Mouse (Mus musculus) midbrain, embryonic 10.5 days (tissue): ENCODE measurements around the gene Slc25a12. TPM values are rescaled to one million over a fixed set of nuclear protein-coding genes. Genes with fewer than 3 reads are reported as not detected.

Experiments used
- DNase-seq: peaks from one replicate; pipeline ENCODE4 v3.0.0-alpha.2; 2017; ENCODE audit warnings: low spot score
- H3K27ac ChIP-seq: fragments of 300-500 bp; sonication (generic); replicated peaks from 2 replicates; pipeline ENCODE4 v1.5.1; 2016; ENCODE audit warnings: mild to moderate bottlenecking
- H3K27me3 ChIP-seq: fragments of 300-500 bp; sonication (generic); 2 replicates; pipeline ENCODE4 v1.6.1; 2016; ENCODE audit warnings: low read depth, mild to moderate bottlenecking; ENCODE audit not compliant: poor library complexity, severe bottlenecking
- H3K36me3 ChIP-seq: fragments of 300-500 bp; sonication (generic); 2 replicates; pipeline ENCODE4 v1.6.1; 2016; ENCODE audit warnings: mild to moderate bottlenecking, moderate library complexity
- H3K4me1 ChIP-seq: fragments of 300-500 bp; sonication (generic); 2 replicates; pipeline ENCODE4 v1.6.1; 2016
- H3K4me3 ChIP-seq: fragments of 300-500 bp; sonication (generic); 2 replicates; pipeline ENCODE4 v1.5.1; 2016; ENCODE audit warnings: mild to moderate bottlenecking, moderate library complexity
- H3K9me3 ChIP-seq: fragments of 300-500 bp; sonication (generic); replicated peaks from 2 replicates; pipeline ENCODE4 v1.6.1; 2016; ENCODE audit warnings: mild to moderate bottlenecking
- WGBS: fragments of 180-500 bp; shearing (Covaris S2); methylation state at CpG from one replicate; pipeline ENCODE4 v1.1.7; 2016; 5-methylcytosine and 5-hydroxymethylcytosine counted together
- polyA plus RNA-seq: library from polyadenylated mRNA; unstranded; fragments of >200 nt; fragmentation: Nextera tagmentation; extraction: Ambion mirVana; gene quantifications from 2 replicates; pipeline ENCODE4 v1.2.1, GENCODE M21; 2016

Slc25a12 gene
- polyA plus RNA-seq, 1 experiment from 2014 or later, result 30.0 TPM

DNA sequence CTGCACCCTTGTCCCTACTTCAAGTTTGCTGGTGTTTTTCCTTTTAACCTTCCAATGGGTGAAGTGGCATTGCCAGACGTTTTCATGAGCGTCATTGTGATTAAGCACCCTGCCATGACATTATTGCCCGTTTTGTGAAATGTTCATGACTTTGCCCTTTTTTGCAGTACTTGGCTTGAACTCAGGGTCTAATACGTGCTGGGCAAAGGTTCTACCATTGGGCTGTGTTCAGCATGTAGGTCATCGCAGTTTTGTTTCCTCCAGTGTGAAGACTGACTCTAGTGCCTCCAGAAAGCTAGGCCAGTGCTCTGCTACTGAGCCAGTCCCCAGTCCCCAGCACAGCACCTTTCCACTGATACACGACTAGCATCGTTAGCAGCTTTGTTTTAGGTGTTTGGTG, 111.0 kb downstream of the Slc25a12 start:
- 93% methylated on average over 7 of the region's 7 CpGs for WGBS
- H3K27ac ChIP-seq, result no peak overlapping the region
- DNase-seq, result no peak
- no peaks in the 10 kb centered on the region for H3K27me3 ChIP-seq
- no peaks in the 10 kb centered on the region for H3K4me1 ChIP-seq
- H3K36me3 ChIP-seq, result peaks cover 92% of the 10 kb centered on the region
- no peaks in the 10 kb centered on the region for H3K9me3 ChIP-seq
- H3K4me3 ChIP-seq, result no peak overlapping the region

DNA sequence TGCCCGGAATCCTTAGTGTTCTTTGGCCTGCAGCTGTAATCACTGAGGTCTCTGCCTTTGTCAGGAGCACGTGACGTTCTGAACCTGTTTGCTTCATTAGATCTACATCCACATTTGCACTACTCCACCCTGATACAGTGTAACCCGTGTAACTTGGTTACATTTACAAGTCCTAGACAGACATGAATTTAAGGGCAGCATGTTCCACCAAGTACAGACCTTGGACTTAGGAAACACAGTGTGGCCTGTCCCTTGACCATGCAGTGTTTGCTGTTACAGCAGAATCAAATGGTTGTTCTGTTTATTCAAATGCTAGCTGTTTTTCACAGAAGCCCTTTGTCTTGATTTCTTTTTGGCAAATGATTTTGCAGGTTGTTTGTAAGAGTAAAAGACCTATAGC, 112.7 kb downstream of the Slc25a12 start:
- H3K27ac ChIP-seq, result no peak overlapping the region
- no peaks in the 10 kb centered on the region for H3K27me3 ChIP-seq
- peaks cover 93% of the 10 kb centered on the region for H3K36me3 ChIP-seq
- DNase-seq, result no peak
- H3K4me3 ChIP-seq, result no peak overlapping the region
- 86% methylated on average over 4 of the region's 4 CpGs for WGBS
- H3K4me1 ChIP-seq, result no peaks in the 10 kb centered on the region
- H3K9me3 ChIP-seq, result no peaks in the 10 kb centered on the region

DNA sequence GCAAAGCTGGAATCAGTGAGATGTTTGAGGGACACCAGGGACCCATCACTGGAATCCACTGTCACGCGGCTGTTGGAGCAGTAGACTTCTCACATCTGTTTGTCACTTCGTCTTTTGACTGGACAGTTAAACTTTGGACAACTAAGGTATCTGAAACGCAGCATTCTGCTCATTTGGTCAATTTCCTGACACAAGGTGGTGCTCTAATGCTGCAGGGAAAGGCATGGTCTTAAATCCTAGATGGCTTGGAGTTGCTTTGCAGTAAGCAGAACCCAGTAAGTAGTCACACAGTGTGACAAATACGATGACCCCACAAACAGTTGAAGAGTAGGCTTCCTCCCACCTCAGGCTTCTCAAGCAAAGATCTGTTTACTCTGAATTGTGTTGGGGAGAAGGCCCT, 116.7 kb downstream of the Slc25a12 start:
- no peaks in the 10 kb centered on the region for H3K9me3 ChIP-seq
- H3K4me1 ChIP-seq, result no peaks in the 10 kb centered on the region
- peaks cover 88% of the 10 kb centered on the region for H3K36me3 ChIP-seq
- H3K27me3 ChIP-seq, result no peaks in the 10 kb centered on the region
- H3K4me3 ChIP-seq, result no peak overlapping the region
- H3K27ac ChIP-seq, result no peak overlapping the region
- no peak for DNase-seq
- 80% methylated on average over 5 of the region's 5 CpGs for WGBS

DNA sequence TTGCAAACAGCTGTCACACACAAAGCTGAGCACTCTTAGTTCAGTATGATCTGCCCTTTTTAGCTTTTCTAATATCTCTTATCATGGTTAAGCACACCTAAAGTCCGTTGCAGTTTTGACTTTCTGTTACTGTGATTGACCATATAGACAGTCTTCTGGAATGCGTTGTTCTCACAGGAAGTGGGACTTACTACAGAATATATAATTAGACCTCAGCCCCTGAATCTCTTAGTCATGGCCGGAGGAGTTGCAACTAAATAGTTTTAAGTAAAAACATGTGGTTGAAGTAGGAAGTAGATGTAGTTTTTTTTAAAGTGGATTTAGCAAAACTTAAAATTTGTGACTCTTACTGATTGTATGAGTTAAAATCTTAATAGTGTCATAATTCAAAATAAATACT, 119.5 kb downstream of the Slc25a12 start:
- H3K9me3 ChIP-seq, result no peaks in the 10 kb centered on the region
- H3K4me1 ChIP-seq, result no peaks in the 10 kb centered on the region
- H3K27ac ChIP-seq, result no peak overlapping the region
- no peaks in the 10 kb centered on the region for H3K27me3 ChIP-seq
- peaks cover 80% of the 10 kb centered on the region for H3K36me3 ChIP-seq
- 89% methylated on average over 3 of the region's 3 CpGs for WGBS
- no peak for DNase-seq
- no peak overlapping the region for H3K4me3 ChIP-seq

DNA sequence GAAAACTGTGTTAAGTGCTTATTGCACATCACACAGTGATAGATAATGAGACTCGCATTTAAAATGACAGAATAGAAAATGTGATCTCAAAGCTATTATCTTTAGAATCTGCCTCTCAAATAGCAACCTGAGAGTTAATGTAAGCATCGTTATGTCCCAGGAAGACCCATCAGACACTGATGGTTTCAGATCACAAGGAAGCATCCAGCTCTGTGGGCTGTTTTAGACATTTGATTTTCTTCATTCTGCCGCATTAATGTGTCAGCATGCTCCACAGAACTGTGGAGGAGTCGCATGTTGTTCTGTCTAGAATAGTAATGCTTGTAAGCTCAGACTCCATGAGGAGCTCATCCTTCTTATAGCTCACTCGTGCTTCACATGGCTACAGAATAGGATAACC, 121.5 kb downstream of the Slc25a12 start:
- DNase-seq, result no peak
- no peak overlapping the region for H3K4me3 ChIP-seq
- H3K9me3 ChIP-seq, result no peaks in the 10 kb centered on the region
- peaks cover 74% of the 10 kb centered on the region for H3K36me3 ChIP-seq
- H3K27me3 ChIP-seq, result no peaks in the 10 kb centered on the region
- WGBS, result 96% methylated on average over 5 of the region's 5 CpGs
- no peak overlapping the region for H3K27ac ChIP-seq
- no peaks in the 10 kb centered on the region for H3K4me1 ChIP-seq

DNA sequence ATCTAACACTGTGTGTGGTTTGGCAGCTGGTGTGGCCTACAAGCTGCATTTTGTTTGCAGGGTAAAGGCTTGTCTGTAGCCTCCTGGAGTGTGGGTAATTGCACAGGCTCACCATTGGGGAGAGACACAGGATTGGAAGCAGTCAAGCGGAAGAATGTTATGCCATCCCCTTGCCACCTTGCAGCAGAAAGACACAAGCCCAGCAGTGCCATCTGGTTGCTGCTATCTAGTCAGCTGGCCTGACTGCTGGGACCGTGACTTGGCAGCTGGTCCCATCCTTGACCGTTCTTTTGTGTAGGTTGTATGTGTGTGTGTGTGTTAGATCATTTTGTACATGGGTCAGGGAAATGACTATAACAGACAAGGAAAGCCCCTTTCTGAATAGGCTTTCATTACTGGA, 122.1 kb downstream of the Slc25a12 start:
- Histone ChIP-seq H3K27ac (no peak overlapping the region), H3K4me3 (no peak overlapping the region), H3K9me3 (no peaks in the 10 kb centered on the region), H3K27me3 (no peaks in the 10 kb centered on the region), H3K36me3 (peaks cover 73% of the 10 kb centered on the region), H3K4me1 (no peaks in the 10 kb centered on the region)
- no peak for DNase-seq
- 78% methylated on average over 3 of the region's 3 CpGs for WGBS

DNA sequence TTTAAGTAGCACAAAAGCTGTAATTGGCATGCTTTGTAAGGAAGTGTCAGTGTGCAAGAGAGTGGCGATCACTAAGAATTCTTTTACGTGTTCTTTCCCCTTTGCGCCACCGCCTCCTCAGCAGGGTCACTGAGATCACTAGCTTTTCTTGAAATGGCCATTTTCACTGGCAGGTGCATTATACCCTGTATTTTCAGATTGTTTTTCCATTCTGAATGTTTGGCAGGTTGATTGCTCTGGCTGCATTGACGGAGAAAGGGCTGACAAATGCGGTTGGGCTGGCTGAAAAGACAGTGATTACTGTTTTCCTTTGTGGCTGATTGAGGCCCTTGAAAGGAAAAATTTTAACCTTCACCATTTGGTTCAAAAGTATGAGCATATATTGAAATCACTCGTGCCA, 122.7 kb downstream of the Slc25a12 start:
- H3K27ac ChIP-seq, result no peak overlapping the region
- H3K4me1 ChIP-seq, result no peaks in the 10 kb centered on the region
- H3K36me3 ChIP-seq, result peaks cover 73% of the 10 kb centered on the region
- H3K27me3 ChIP-seq, result no peaks in the 10 kb centered on the region
- DNase-seq, result no peak
- no peaks in the 10 kb centered on the region for H3K9me3 ChIP-seq
- 83% methylated on average over 7 of the region's 7 CpGs for WGBS
- H3K4me3 ChIP-seq, result no peak overlapping the region

DNA sequence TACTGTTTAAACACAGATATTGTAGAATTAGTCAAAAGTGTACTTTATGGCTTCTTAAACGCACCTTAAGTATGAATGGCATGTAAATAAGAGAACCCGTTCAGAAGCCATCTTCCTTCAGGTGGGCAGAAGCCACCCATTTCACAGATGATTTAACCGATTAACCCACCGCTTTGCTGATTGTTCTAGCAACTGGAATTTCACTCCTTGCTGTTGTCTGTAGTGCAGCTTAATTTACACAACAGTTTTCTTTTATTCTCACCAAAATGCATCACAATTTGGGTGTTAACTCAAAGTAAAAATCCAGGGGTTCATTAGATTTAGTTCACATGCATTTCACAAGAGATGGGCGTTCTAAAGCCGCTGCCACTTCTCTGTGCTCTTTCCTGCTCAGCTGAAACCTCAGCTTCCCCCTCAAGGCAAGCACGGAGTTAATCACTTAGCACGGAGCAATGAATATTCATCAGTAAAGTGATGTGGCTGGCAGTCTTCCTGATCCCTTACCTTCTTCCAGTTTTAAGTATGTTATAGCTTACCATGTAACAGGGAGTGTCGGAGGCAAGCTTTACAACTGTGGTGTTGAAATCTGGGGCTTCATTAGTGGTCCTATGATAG, 124.4 kb downstream of the Slc25a12 start:
- Histone ChIP-seq H3K4me1 (no peaks in the 10 kb centered on the region), H3K36me3 (peaks cover 72% of the 10 kb centered on the region), H3K4me3 (no peak overlapping the region), H3K27me3 (no peaks in the 10 kb centered on the region), H3K27ac (no peak overlapping the region), H3K9me3 (no peaks in the 10 kb centered on the region)
- no peak for DNase-seq
- 84% methylated on average over 9 of the region's 9 CpGs for WGBS

DNA sequence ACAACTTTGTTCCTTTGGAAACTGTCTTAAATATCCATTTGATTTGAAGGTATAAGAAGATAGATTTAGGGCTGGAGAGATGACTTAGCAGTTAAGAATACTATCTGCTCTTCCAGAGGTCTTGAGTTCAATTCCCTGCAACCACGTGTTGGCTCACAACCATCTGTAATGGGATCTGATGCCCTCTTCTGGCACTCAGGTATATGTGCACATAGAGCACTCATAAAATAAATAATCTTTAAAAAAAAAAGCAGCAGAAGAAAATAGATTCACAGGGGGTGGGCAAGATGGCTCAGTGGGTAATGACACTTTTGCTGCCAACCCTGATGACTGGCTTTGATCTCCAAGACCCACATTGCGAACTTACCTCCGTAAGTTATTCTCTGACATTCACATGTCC, 125.4 kb downstream of the Slc25a12 start:
- Histone ChIP-seq H3K27ac (no peak overlapping the region), H3K4me1 (no peaks in the 10 kb centered on the region), H3K9me3 (no peaks in the 10 kb centered on the region), H3K36me3 (peaks cover 73% of the 10 kb centered on the region), H3K27me3 (no peaks in the 10 kb centered on the region), H3K4me3 (no peak overlapping the region)
- DNase-seq, result no peak
- 84% methylated on average over 3 of the region's 3 CpGs for WGBS

DNA sequence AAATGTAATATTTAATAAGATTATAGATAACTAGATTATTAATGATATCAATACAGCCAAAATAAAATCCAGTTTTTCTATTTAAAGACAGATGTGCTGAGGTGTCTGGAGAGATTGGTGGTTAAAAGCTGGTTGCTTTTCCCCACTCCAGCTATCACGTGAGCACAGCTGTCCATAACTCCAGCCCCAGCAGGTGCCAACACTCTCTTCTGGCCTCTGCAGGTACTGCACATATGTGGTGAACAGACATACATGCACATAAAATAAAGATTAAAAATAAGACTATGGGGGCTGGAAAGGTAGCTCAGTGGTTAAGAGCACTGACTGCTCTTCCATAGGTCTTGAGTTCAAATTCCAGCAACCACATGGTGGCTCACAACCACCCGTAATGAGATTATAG, 126.0 kb downstream of the Slc25a12 start:
- Histone ChIP-seq H3K27ac (no peak overlapping the region), H3K27me3 (no peaks in the 10 kb centered on the region), H3K4me1 (no peaks in the 10 kb centered on the region), H3K4me3 (no peak overlapping the region), H3K36me3 (peaks cover 76% of the 10 kb centered on the region), H3K9me3 (no peaks in the 10 kb centered on the region)
- no peak for DNase-seq
- WGBS, result 87% methylated on average over 2 of the region's 2 CpGs

DNA sequence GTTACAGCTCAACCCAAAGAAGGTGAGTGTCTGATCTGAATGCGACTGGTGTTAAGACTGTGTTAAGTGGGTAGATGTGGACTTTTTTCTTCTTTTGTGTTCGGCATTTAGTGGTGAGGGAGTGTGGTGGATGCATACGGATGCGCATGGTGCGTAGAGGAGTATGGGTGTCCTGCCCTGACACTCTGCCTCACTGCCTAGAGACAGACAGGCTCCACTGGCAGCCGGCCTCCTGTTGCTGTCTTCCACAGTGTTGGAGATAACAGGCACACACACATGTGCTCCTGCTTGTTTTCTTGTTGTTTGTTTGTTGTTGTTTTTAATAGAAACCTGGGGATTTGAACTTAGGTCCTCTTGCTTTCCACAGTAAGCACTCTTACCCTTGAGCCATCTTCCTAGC, 131.5 kb downstream of the Slc25a12 start:
- no peaks in the 10 kb centered on the region for H3K27me3 ChIP-seq
- H3K4me1 ChIP-seq, result no peaks in the 10 kb centered on the region
- H3K4me3 ChIP-seq, result no peak overlapping the region
- peaks cover 65% of the 10 kb centered on the region for H3K36me3 ChIP-seq
- no peaks in the 10 kb centered on the region for H3K9me3 ChIP-seq
- no peak for DNase-seq
- 93% methylated on average over 6 of the region's 6 CpGs for WGBS
- H3K27ac ChIP-seq, result no peak overlapping the region

DNA sequence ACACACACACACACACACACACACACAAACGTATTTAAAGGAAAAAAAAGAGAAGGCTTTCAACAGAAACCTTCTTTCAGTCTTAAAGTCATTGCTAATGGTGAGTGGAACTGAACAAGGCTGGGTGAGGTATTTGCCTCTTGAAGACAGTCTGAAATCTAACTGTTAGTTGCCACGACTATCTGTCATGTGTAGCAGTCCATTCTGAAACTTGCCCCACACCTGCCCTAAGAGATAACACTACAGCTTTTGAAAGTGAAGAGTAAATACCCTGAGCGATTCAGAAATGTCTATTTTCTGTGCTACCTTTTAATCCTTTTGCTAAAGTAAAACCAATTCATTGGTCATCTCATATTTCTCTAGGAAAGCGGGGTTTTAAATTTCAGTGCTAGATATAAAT, 132.1 kb downstream of the Slc25a12 start:
- no peak overlapping the region for H3K27ac ChIP-seq
- no peak overlapping the region for H3K4me3 ChIP-seq
- H3K4me1 ChIP-seq, result no peaks in the 10 kb centered on the region
- H3K9me3 ChIP-seq, result no peaks in the 10 kb centered on the region
- WGBS, result 96% methylated on average over 4 of the region's 4 CpGs
- no peaks in the 10 kb centered on the region for H3K27me3 ChIP-seq
- H3K36me3 ChIP-seq, result peaks cover 60% of the 10 kb centered on the region
- no peak for DNase-seq

DNA sequence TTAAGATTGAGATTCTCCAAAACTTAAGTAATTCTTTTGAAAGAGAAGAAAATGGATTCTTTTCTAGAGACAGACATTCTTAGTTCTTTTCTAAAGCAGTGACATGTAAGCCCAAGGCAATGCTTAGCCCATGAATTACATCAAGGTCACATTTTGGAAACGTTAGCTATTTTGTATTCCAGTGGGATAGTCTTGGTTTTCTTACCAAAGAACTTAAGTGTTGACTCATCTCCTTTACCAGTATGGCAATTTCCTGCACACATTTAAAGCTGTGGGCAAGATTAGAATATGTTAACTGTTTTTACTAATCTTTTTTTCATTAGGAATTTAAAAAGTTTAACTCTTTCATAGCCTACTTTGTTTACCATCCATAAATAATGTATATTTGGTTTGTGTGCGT, 134.6 kb downstream of the Slc25a12 start:
- Histone ChIP-seq H3K9me3 (no peaks in the 10 kb centered on the region), H3K27me3 (no peaks in the 10 kb centered on the region), H3K36me3 (peaks cover 61% of the 10 kb centered on the region), H3K4me1 (no peaks in the 10 kb centered on the region), H3K27ac (no peak overlapping the region), H3K4me3 (no peak overlapping the region)
- WGBS, result 86% methylated on average over 2 of the region's 2 CpGs
- no peak for DNase-seq

DNA sequence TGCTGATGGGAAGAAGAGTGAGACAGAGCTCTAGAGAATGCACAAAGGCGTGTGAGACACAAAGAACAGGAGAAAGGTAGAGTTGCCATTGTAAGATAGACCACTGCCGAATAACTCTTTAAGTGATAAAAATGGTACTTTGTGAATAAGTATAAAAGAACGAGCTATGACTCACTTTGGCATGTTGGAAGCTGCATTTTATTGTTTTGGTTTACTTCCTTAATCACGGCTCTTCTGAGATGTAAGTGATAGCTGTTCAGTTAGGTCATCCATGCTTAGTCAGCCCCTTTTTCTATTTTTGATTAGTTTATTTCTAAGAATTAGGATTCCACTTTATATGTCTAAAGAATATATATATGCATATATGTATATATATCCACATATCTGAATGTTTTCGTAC, 135.6 kb downstream of the Slc25a12 start:
- no peaks in the 10 kb centered on the region for H3K27me3 ChIP-seq
- H3K4me3 ChIP-seq, result no peak overlapping the region
- H3K36me3 ChIP-seq, result peaks cover 55% of the 10 kb centered on the region
- no peak overlapping the region for H3K27ac ChIP-seq
- 93% methylated on average over 5 of the region's 5 CpGs for WGBS
- H3K9me3 ChIP-seq, result no peaks in the 10 kb centered on the region
- no peak for DNase-seq
- H3K4me1 ChIP-seq, result no peaks in the 10 kb centered on the region
